Mouse (Mus musculus): Measurements from ENCODE around the gene Katnal1. TPM values are rescaled to one million over a fixed set of nuclear protein-coding genes. Genes with fewer than 3 reads are reported as not detected.
A peak's percentile ranks its signal among the peaks of the same experiment; 100 is the strongest.

The Katnal1 gene
- total and polyA plus RNA-seq, 3 experiments: 12.8 to 14.8 TPM; not detected in 1

DNA sequence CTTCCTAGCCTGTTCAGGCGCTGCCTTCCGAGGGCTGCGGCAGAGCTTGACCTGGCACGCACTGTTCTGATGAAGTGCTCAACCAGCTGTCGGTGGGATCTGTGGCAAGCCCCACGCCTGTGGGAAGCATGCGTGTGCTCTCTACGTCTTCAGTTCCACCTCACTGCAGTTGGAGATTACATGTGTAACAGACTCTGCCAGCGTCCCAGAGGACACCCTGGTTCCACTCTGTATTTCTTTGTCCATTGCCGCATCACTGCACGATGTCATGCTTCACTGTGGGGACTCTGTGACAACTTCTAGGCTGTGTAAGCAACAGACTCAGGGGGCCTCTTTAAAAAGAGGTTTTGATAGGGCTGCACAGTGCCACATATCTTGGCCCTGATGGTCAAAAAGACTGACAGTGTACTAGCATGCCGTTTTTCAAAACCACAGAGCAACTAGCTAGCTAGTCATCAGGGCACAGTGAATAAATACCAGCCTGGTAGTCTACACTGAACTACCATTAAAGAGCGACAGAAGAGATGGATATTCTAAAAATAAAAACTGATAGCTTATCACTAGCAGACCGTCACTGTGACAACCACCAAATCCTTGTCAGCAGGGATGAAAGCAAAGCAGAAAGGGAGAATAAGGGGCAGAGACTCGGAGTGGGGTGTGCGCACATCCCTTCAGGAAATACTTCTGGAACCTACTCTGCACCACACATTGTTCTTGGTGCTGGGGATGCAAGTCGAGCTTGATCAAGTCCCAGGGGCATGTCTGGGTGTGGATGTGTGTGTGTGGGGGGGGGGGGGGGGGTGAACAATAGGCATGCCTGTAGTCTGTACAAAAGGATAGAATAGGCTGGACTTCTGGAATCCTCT is 20.7 kb downstream of the Katnal1 start:
- peaks cover 18 to 40% of the 10 kb centered on the region in 2 experiments for H3K4me1 ChIP-seq (ENCODE audit: control insufficient read depth in 1 of 2, insufficient read depth in 2 of 2, low read length in 2 of 2)
- no peak overlapping the region for H3K9ac ChIP-seq (ENCODE audit: control insufficient read depth, low read depth, low read length, poor library complexity, severe bottlenecking)
- no peaks in the 10 kb centered on the region for H3K27me3 ChIP-seq (ENCODE audit: control insufficient read depth in 1 of 2, insufficient read depth in 2 of 2, low read length in 2 of 2)
- H3K36me3 ChIP-seq (ENCODE audit: control insufficient read depth in 1 of 2, insufficient read depth in 2 of 2, low read length in 2 of 2): peaks cover 2 to 37% of the 10 kb centered on the region in 2 experiments; a peak in 3 of 4 replicates
- no peak for DNase-seq (ENCODE audit: low read depth, low spot score)
- no peak overlapping the region for H3K27ac ChIP-seq (ENCODE audit: control insufficient read depth, low read depth, low read length)
- H3K79me2 ChIP-seq (ENCODE audit: control insufficient read depth, insufficient read depth, low read length, poor library complexity): no peaks in the 10 kb centered on the region
- H3K4me3 ChIP-seq (ENCODE audit: control insufficient read depth in 1 of 2, insufficient read depth in 1 of 2, low read depth in 2 of 2, low read length in 2 of 2): no peak overlapping the region
- no peaks in the 10 kb centered on the region for H3K9me3 ChIP-seq (replicated peaks; ENCODE audit: insufficient read depth, low read length)
- no peak for TF ChIP-seq UBTF (IDR thresholded peaks at IDR 0.05; ENCODE audit: borderline replicate concordance, insufficient read depth, low read depth, low read length)
- TF ChIP-seq GATA1 (IDR thresholded peaks at IDR 0.05; ENCODE audit: low read depth, low read length): peak; percentile 43; the same call in 1 of the 2 replicates
- peak; percentile 85; the same call in 1 of the 2 replicates for TF ChIP-seq MEF2A (IDR thresholded peaks at IDR 0.05; ENCODE audit: extremely low read depth, insufficient replicate concordance, low read depth, low read length, poor library complexity, severe bottlenecking)
- peak; percentile 43 for TF ChIP-seq RCOR1 (IDR thresholded peaks at IDR 0.05; ENCODE audit: low read depth, low read length)

DNA sequence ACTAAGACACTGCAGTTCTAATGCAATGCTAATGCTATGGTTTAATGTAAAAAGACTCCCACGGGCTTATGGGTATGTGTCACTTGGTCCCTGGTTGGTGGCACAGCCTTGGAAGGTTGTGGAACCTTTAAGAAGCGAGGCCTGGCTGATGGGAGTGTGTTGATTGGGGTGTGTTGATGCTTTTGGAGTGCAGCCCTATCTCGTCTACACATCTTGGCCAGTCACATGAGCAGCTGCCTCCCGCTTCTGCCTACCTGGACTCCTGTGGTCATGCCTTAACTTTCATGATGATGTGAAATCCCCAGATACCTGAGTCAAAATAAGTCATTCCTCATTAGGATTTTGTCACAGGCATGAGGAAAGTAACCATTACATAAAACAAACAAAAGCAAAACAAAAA is 22.8 kb downstream of the Katnal1 start:
- Histone ChIP-seq H3K4me3 (ENCODE audit: control insufficient read depth in 1 of 2, insufficient read depth in 1 of 2, low read depth in 2 of 2, low read length in 2 of 2) (no peak overlapping the region), H3K79me2 (ENCODE audit: control insufficient read depth, insufficient read depth, low read length, poor library complexity) (no peaks in the 10 kb centered on the region), H3K4me1 (ENCODE audit: control insufficient read depth in 1 of 2, insufficient read depth in 2 of 2, low read length in 2 of 2) (peaks cover 16 to 30% of the 10 kb centered on the region in 2 experiments), H3K9ac (ENCODE audit: control insufficient read depth, low read depth, low read length, poor library complexity, severe bottlenecking) (no peak overlapping the region), H3K27ac (ENCODE audit: control insufficient read depth, low read depth, low read length) (no peak overlapping the region), H3K27me3 (ENCODE audit: control insufficient read depth in 1 of 2, insufficient read depth in 2 of 2, low read length in 2 of 2) (no peaks in the 10 kb centered on the region), H3K9me3 (replicated peaks; ENCODE audit: insufficient read depth, low read length) (no peaks in the 10 kb centered on the region), H3K36me3 (ENCODE audit: control insufficient read depth in 1 of 2, insufficient read depth in 2 of 2, low read length in 2 of 2) (peaks cover 2 to 32% of the 10 kb centered on the region in 2 experiments; a peak in 3 of 4 replicates)
- DNase-seq (ENCODE audit: low read depth, low spot score): no peak
- TF ChIP-seq USF1 (IDR thresholded peaks at IDR 0.05; ENCODE audit: low read depth, low read length) (peak; percentile 53; the same call in 1 of the 2 replicates), BHLHE40 (IDR thresholded peaks at IDR 0.05; ENCODE audit: borderline replicate concordance, low read depth, low read length) (peak; percentile 32; the same call in 1 of the 2 replicates), MEF2A (IDR thresholded peaks at IDR 0.05; ENCODE audit: extremely low read depth, insufficient replicate concordance, low read depth, low read length, poor library complexity, severe bottlenecking) (no peak)

DNA sequence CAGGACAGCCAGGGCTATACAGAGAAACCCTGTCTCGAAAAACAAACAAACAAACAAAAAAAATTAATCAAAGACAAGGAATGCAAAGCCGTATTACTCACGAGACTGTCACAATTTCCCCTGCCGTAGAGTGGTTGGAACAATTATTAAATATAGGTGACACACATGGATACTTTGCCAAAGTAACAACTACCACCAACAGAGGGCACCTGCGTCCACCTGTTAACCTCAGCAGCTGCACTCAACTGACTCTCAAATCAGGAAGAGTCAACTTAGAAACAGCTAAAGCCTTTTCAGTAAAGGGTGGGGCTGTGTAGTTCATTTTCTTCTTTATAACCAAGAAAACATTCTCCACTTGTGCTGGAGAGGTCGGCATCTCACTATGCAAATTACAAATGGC is 24.3 kb downstream of the Katnal1 start:
- Histone ChIP-seq H3K9ac (ENCODE audit: control insufficient read depth, low read depth, low read length, poor library complexity, severe bottlenecking) (no peak overlapping the region), H3K79me2 (ENCODE audit: control insufficient read depth, insufficient read depth, low read length, poor library complexity) (no peaks in the 10 kb centered on the region), H3K9me3 (replicated peaks; ENCODE audit: insufficient read depth, low read length) (no peaks in the 10 kb centered on the region), H3K36me3 (ENCODE audit: control insufficient read depth in 1 of 2, insufficient read depth in 2 of 2, low read length in 2 of 2) (peaks cover 2 to 32% of the 10 kb centered on the region in 2 experiments; a peak in 3 of 4 replicates), H3K27ac (ENCODE audit: control insufficient read depth, low read depth, low read length) (no peak overlapping the region), H3K27me3 (ENCODE audit: control insufficient read depth in 1 of 2, insufficient read depth in 2 of 2, low read length in 2 of 2) (no peaks in the 10 kb centered on the region), H3K4me1 (ENCODE audit: control insufficient read depth in 1 of 2, insufficient read depth in 2 of 2, low read length in 2 of 2) (peaks cover 16 to 30% of the 10 kb centered on the region in 2 experiments), H3K4me3 (ENCODE audit: control insufficient read depth in 1 of 2, insufficient read depth in 1 of 2, low read depth in 2 of 2, low read length in 2 of 2) (no peak overlapping the region)
- DNase-seq (ENCODE audit: low read depth, low spot score): peak; percentile 61
- TF ChIP-seq JUND (IDR thresholded peaks at IDR 0.05; ENCODE audit: low read depth, low read length): no peak
- TF ChIP-seq SIN3A (IDR thresholded peaks at IDR 0.05; ENCODE audit: low read length): no peak
- no peak for TF ChIP-seq USF1 (IDR thresholded peaks at IDR 0.05; ENCODE audit: low read depth, low read length)
- no peak for TF ChIP-seq BHLHE40 (IDR thresholded peaks at IDR 0.05; ENCODE audit: borderline replicate concordance, low read depth, low read length)
- TF ChIP-seq CTCF (IDR thresholded peaks at IDR 0.05 in 2 of 3, conservative IDR thresholded peaks at IDR 0.05 in 1 of 3; ENCODE audit: control insufficient read depth in 1 of 3, insufficient read depth in 1 of 3, low read depth in 2 of 3, low read length in 3 of 3, poor library complexity in 1 of 3, severe bottlenecking in 1 of 3): peak; percentile 42 to 67 (median 54)
- peak; percentile 61 for TF ChIP-seq RAD21 (IDR thresholded peaks at IDR 0.05; ENCODE audit: low read depth, low read length)
- TF ChIP-seq GATA1 (IDR thresholded peaks at IDR 0.05; ENCODE audit: low read depth, low read length): no peak
- no peak for TF ChIP-seq RCOR1 (IDR thresholded peaks at IDR 0.05; ENCODE audit: low read depth, low read length)
- TF ChIP-seq MYB (IDR thresholded peaks at IDR 0.05; ENCODE audit: low read depth, low read length): no peak
- TF ChIP-seq ZC3H11A (IDR thresholded peaks at IDR 0.05; ENCODE audit: low read depth, low read length): peak; percentile 32; the same call in 1 of the 2 replicates
- peak; percentile 66 for TF ChIP-seq SMC3 (IDR thresholded peaks at IDR 0.05; ENCODE audit: low read depth, low read length)
